Mouse (Mus musculus): ENCODE results near the gene Tlk1.
"Not testable (repeated sequence)": the region's sequence is repeated elsewhere in the genome, so short reads cannot be mapped to it uniquely, and the experiment has no call there.

The Tlk1 gene

GRCm38 (mm10) chr2:70833261-70833660 lies 7.7 kb upstream of the Tlk1 start:
- in situ Hi-C loops (cut with MboI), result no loop called here

GRCm38 (mm10) chr2:70831709-70832350 lies 6.3 kb upstream of the Tlk1 start:
- in situ Hi-C loops (cut with MboI), result no loop called here

DNA sequence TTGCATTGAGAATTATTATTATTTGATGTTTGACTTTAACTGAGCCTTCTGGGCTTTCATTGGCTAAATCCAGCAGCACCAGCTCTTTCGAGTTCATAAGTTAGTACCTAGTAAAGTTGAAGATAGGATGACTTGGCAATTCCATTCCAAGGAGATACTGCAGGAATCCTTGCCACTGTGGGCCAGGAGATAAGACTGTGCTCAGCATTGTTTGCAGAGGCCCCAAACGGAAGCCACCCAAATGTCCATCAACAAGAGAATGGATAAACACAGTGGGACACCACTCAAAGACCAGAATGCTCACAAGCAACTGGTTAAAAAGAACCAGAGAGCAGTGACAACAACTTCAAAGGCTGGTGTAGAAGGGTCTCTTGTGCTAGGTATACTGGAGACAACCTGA lies 5.2 kb upstream of the Tlk1 start:
- in situ Hi-C loops (cut with MboI), result no loop called here

DNA sequence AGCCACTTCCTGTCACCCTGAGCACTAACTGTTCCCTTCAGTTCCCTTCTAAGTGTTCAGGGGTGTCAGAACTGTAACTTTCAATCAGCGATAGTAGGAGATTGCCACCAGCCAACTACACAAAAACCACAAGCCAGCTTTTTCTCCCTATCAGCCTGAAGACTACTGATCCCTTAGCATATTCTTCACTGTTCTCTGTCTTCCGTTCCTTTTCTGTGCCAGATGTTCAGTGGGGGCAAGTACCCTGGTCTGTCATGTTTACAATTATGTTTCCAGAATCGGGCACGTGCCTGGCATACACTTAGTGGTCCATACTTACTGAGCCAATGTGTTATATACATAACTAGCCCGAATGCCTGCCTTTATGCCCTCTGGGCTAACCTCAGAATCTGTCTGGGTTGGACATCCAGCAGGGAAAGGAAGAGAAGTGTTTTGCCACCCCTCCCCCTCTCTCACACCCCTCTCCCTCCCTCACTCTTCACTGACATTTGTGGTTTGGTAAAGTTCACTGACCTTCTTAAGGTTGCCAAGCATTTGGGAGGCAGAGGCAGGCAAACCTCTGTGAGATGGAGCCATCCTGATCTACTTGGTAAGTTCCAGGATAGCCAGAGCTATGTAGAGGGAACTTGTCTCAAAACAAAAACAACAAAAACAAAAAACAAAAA lies 4.5 kb upstream of the Tlk1 start:
- in situ Hi-C loops (cut with MboI), result no loop called here

GRCm38 (mm10) chr2:70827780-70828179 lies 2.3 kb upstream of the Tlk1 start:
- in situ Hi-C loops (cut with MboI), result no loop called here

DNA sequence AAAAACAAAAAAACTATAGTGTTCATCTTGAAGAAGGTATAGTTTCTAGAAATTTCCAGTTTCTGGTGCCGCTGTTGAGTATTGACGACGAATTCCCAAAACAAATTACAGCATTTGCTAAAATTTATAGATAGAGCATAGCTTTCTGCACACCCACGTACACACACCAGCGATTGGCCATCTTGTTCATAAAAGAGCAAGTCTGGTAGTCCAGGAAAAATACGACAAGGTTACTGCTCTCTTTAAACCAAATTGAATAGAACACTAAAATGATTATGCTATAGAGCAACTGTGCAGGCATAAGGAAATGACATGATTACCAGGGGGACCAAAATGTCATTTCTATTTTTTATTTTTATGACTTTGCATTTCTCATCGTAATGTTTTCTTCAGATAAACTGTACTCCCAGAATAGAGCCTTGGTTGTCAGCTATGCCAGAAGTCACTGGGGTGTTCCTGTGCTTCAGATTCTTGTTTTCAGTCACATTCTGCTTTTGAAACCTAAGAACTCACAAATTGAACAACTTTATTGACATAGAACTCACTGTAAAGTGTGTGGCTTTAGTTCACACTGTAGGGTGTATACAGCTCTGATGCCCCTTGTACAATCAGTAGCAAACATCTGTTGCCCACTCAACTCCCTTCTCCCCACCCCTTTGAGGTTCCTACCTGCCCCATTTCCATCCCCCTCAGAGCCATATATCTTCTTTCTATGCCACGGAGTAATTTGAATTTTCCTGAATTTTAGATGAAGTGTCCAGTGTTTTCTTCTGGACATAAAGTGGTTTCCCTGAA lies 1.1 kb upstream of the Tlk1 start:
- in situ Hi-C loops (cut with MboI), result no loop called here

- in situ Hi-C loops (cut with MboI), result no loop called here
Observed at GRCm38 (mm10) chr2:70824838-70825370, 624 bp downstream of the Tlk1 start.

- in situ Hi-C loops (cut with MboI), result no loop called here
Observed at GRCm38 (mm10) chr2:70823926-70824800, 1.4 kb downstream of the Tlk1 start.

DNA sequence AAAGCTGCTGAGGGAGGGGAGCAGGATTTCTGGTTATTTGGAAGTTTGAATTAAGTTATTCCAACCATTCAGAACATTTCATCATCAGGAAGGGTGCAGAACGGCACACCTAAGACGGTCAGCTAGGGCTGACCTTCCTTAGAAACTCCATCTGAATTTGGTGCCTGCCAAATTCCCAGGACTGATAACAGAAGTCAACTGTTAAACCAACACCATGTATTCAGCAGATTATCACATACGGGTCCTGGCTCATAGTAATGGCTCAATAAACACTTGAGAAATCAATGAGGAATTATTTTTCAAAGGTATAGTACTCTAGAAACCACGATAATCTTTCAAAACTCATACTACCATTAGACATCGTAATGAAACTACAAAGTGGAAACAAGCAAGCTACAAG lies 2.1 kb downstream of the Tlk1 start:
- in situ Hi-C loops (cut with MboI), result no loop called here

DNA sequence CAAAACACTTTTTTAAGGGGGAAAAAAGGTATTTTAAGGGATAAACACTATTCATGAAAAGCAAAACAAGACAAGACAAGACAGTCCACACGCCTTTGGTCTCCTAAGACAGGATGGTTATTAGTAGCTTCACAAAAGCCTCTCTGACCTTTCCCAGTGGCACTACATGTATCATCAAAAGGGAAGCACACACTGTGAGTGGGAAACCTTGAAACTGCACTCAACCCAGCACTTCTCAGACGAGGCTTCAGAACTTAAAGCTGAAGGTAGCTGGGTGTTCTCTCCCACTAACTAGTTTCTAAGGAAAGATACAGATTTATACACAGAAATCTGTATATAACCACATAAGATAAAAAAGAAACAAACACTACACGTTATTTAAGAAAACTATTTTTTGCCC lies 8.6 kb downstream of the Tlk1 start:
- in situ Hi-C loops (cut with MboI), result no loop called here

- in situ Hi-C loops (cut with MboI), result no loop called here
Observed at GRCm38 (mm10) chr2:70816016-70816415, 9.5 kb downstream of the Tlk1 start.

GRCm38 (mm10) chr2:70813608-70814007 lies 11.9 kb downstream of the Tlk1 start:
- in situ Hi-C loops (cut with MboI), result no loop called here

GRCm38 (mm10) chr2:70811476-70811875 lies 14.1 kb downstream of the Tlk1 start:
- in situ Hi-C loops (cut with MboI), result no loop called here

DNA sequence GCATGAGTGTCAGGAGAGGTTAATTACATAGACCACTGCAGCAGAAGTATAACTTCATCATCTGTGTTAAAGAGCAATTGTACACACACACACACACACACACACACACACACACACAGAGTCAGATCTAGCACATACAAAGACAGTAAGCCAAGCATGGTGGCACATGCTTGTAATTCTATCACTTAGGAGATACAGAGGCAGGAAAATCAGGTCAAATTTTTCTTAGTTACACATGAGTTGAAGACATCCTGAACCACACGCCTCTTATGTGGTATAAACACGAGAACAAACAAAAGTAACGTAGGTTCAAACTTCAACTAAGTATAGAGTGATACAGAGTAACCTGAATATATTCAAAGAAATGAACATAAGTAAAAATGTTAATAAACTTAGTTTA lies 15.6 kb downstream of the Tlk1 start:
- in situ Hi-C loops (cut with MboI), result no loop called here

GRCm38 (mm10) chr2:70808681-70809080 lies 16.8 kb downstream of the Tlk1 start:
- in situ Hi-C loops (cut with MboI), result no loop called here

- in situ Hi-C loops (cut with MboI), result not testable (repeated sequence)
Observed at GRCm38 (mm10) chr2:70807678-70808077, 17.9 kb downstream of the Tlk1 start.

DNA sequence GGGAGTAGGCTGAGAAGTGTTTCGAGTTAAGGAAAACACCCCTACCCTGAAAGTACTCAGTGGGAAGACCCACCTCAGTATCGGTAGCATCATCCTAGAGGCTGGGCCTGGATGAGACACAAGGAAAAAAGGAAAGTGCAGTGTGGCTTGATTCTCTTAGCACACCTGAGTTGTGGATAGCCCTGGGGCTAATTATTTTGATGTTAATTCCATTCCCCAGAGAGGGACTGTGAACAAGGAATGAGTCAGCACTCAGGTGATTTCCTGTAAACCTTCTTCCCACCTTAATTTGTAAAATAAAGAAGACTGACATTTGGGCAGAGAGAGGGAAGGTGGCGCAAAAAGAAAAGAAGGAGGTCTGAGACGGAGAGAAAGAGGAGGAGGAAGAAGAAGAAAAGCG lies 19.5 kb downstream of the Tlk1 start:
- in situ Hi-C loops (cut with MboI), result no loop called here

DNA sequence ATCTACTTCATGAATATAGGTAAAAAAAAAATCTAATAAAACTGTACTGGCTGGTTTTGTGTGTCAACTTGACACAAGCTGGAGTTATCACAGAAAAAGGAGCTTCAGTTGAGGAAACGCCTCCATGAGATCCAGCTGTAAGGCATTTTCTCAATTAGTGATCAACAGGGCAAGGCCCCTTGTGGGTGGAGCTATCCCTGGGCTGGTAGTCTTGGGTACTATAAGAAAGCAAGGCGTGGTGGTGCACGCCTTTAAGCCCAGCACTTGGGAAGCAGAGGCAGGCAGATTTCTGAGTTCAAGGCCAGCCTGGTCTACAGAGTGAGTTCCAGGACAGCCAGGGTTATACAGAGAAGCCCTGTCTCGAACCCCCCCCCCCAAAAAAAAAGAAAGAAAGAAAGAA lies 21.8 kb downstream of the Tlk1 start:
- in situ Hi-C loops (cut with MboI), result not testable (repeated sequence)

GRCm38 (mm10) chr2:70802658-70803057 lies 22.9 kb downstream of the Tlk1 start:
- in situ Hi-C loops (cut with MboI), result no loop called here

GRCm38 (mm10) chr2:70801543-70801942 lies 24.0 kb downstream of the Tlk1 start:
- in situ Hi-C loops (cut with MboI), result no loop called here

DNA sequence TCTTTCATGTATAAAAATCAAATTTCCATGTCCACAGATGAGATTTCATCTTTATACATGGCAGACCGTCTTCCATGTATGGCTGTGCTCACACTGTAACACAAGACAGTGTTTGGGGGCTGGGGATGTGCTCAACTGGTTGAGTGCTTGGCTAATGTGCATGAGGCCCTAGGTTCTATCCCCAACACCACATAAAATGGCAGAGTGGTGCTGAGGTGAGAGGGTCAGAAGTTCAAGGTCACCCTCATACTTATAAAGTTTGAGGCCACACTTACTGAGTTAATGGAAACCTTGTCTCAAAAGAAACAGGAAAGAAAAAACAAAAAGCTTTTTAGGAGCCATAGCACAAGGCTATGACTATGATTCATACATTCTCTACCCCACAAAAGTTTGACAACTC lies 25.1 kb downstream of the Tlk1 start:
- in situ Hi-C loops (cut with MboI), result no loop called here

DNA sequence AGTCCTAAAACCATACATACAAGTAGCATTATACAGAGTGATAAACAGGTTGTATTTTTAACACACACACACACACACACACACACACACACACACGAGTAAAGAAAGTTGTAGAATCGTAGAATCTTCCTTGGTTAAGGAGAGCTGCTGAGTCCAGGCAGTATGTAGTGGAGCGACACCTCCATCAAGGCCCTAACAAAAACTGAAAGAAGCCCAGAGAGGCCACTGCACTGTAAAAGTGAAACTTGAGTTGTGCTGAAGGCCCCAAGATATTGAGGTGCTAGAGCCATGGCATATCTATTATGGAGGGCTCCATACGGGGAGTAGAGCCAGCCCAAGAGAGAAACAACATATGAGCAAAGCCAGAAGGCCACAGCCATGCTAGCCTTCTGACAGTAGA lies 32.3 kb downstream of the Tlk1 start:
- in situ Hi-C loops (cut with MboI), result no loop called here

Measured in mature B cell (primary cell).